Mouse (Mus musculus): ENCODE results near the gene Nop2. TPM values are rescaled to one million over a fixed set of nuclear protein-coding genes. Genes with fewer than 3 reads are reported as not detected.

Nop2 gene
- polyA plus RNA-seq, 1 experiment from 2014 or later, result 58.3 TPM

DNA sequence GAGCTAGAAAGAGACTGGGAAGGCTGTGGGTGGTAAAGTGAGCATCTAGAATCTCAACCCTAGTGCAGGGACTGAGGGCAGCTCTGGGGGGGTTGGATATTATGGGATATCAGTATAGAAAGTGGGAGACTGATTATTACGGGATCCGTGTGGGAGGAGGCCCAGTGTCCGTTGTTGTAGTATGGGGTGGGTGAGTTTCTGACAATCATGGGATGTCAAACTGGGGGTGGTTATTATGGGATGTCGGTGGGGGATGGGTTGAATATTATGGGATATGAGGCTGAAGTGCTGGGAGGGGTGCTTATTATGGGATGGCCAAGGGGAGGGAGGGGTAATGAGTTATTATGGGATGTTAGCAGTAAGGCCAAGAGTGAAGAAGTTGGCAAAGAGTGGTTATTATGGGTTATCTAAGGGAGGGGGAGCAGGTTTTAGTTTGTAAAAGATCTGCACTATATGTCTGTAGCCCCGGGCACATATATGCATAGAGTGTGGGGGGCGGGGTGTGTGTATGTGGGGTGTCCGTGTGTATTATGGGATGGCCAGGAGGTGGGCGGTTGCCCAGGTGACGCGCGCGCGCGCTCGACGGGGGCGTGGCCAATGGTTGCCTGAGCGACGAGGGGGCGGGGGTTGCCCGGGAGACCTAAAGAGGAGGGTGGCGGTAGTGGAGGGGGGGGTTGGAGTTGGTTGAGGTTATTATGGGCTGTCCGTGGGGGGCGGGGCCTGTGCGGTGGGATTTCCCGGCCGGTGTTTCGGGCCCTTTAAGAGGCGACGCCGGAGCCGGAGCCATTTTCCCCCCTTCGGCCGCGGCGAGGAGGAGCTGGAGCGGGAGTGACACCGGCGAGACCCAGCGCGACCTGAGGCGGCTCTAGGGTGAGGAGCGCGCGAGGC is 36.1 kb upstream of the Nop2 start, which contains the start of gene Chd4:
Chd4 (plus strand) TSS at position 591 of the 888 bp plus-strand sequence.
- Histone ChIP-seq H3K4me2 (replicated peaks) (peak within 1 kb of the TSS; percentile 64), H3K27me3 (no peaks in the 10 kb centered on the region), H3K4me3 (replicated peaks) (peak within 1 kb of the TSS; percentile 86), H3K9ac (peak within 1 kb of the TSS; percentile 82), H3K4me1 (peaks cover 40% of the 10 kb centered on the region), H3K36me3 (peaks cover 14% of the 10 kb centered on the region), H3K27ac (replicated peaks) (peak within 1 kb of the TSS; percentile 96), H3K9me3 (replicated peaks) (no peaks in the 10 kb centered on the region)
- peak; percentile 80 for ATAC-seq (ENCODE audit: insufficient number of reproducible peaks, low FRiP score, low TSS enrichment, low read depth)
- 2% methylated on average over 43 of the region's 45 CpGs for WGBS

DNA sequence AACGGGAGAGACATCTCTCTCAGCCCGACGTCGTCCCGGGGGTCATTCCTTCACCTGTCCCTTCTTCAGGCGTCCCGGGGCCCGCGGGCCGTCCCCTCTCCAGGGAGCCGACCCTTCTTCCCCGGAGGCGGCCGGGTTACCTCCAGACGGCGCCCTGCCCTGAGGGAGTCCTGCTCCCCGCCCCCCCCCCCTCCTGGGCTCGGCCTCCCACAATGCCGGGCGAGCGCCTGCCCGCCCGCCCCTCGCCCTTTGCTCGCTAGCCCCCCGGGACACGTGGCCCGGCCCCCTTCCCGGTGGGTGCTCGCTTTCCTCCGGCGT is 35.5 kb upstream of the Nop2 start:
- H3K4me2 ChIP-seq (replicated peaks), result peak overlapping the region; percentile 64
- no peaks in the 10 kb centered on the region for H3K27me3 ChIP-seq
- H3K27ac ChIP-seq (replicated peaks), result peak overlapping the region; percentile 96
- H3K9me3 ChIP-seq (replicated peaks), result no peaks in the 10 kb centered on the region
- H3K4me1 ChIP-seq, result peaks cover 38% of the 10 kb centered on the region
- under 1% methylated on average over 22 of the region's 32 CpGs for WGBS
- H3K4me3 ChIP-seq (replicated peaks), result peak overlapping the region; percentile 86
- peak overlapping the region; percentile 82 for H3K9ac ChIP-seq
- H3K36me3 ChIP-seq, result peaks cover 20% of the 10 kb centered on the region
- peak; percentile 3; the same call in 1 of the 2 replicates for ATAC-seq (ENCODE audit: insufficient number of reproducible peaks, low FRiP score, low TSS enrichment, low read depth)

DNA sequence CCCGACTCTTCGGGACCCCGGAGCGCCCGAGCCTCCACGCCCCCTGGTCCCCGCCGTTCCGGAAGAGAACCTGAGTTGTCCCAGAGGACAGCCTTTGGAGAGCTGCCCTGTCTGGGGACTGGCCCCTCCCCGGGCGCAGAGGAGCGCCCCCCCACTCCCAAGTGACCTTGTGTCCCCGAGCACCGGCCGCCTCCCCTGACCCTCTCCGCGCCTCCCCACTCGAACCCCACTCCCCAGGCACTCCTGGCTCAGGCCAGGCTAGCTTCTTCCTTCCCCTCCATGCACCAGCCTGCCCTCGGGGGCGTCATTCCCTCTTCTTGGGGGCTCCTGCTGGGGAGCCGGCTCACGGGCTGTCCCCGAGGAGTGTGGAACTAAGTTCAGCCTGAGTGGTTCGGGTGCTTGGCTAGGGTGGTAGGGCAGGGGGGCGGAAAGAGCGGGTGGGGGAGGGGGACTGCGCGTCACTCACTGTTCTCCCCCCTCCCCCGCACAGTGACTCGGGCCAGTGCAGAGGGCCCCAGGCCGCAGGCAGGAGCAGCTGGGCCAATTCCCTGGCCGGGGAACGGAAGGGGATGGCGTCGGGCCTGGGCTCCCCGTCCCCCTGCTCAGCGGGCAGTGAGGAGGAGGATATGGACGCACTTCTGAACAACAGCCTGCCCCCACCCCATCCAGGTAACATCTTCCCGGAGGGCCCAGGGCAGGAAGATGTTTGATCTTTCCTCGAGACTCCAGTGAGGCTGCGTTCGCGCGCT is 34.9 kb upstream of the Nop2 start:
- Histone ChIP-seq H3K27me3 (no peaks in the 10 kb centered on the region), H3K4me2 (replicated peaks) (peak overlapping the region; percentile 64), H3K9ac (peak overlapping the region; percentile 82), H3K27ac (replicated peaks) (peak overlapping the region; percentile 96), H3K4me3 (replicated peaks) (peak overlapping the region; percentile 86), H3K36me3 (peaks cover 25% of the 10 kb centered on the region), H3K9me3 (replicated peaks) (no peaks in the 10 kb centered on the region), H3K4me1 (peaks cover 38% of the 10 kb centered on the region)
- WGBS, result under 1% methylated on average over 41 of the region's 44 CpGs
- peak; percentile 36 for ATAC-seq (ENCODE audit: insufficient number of reproducible peaks, low FRiP score, low TSS enrichment, low read depth)

DNA sequence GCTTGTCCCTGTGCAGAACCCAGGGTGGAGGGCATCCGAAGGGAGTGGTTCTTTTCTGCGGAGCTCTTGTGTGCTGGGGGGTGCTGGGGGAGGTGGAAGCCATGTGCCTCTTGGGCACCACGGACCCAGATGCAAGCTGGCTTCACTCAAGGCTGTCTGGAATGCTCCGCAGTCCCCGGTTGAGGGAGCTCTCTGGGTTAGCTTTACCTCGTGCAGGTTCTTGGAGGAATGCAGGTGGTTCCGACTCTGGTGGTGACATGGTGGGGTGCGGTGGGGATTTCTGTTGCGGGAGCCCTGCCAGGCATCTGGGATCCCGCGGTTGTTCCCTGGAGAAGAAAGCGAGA is 34.4 kb upstream of the Nop2 start:
- Histone ChIP-seq H3K27me3 (no peaks in the 10 kb centered on the region), H3K4me1 (peaks cover 38% of the 10 kb centered on the region), H3K9ac (peak overlapping the region; percentile 82), H3K36me3 (peaks cover 30% of the 10 kb centered on the region), H3K9me3 (replicated peaks) (no peaks in the 10 kb centered on the region), H3K4me3 (replicated peaks) (peak overlapping the region; percentile 86), H3K4me2 (replicated peaks) (peak overlapping the region; percentile 64), H3K27ac (replicated peaks) (peak overlapping the region; percentile 96)
- under 1% methylated on average over 12 of the region's 12 CpGs for WGBS
- no peak for ATAC-seq (ENCODE audit: insufficient number of reproducible peaks, low FRiP score, low TSS enrichment, low read depth)

DNA sequence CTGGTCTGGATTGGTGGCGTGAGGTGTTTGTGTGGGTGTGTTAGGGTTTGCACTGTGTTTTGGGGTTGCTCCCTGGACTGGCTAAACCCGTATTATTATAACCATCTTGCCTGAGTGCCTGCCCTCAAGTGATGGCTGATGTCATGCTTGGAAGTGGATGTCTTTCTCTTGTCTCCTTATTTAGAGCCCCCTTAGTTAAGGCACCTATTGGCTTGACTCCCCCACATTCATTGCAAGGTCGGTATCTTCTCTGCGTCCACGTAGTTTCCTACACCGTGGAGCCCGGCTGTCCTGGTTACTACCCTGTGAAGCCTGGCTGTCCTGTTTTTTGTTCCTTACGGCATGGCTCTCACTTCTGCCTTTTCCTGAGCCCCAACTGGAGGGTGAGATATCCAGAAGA is 33.8 kb upstream of the Nop2 start:
- peak overlapping the region; percentile 82 for H3K9ac ChIP-seq
- H3K27ac ChIP-seq (replicated peaks), result peak overlapping the region; percentile 96; the same call in 1 of the 2 replicates
- no peaks in the 10 kb centered on the region for H3K9me3 ChIP-seq (replicated peaks)
- no peak for ATAC-seq (ENCODE audit: insufficient number of reproducible peaks, low FRiP score, low TSS enrichment, low read depth)
- peak overlapping the region; percentile 86 for H3K4me3 ChIP-seq (replicated peaks)
- H3K36me3 ChIP-seq, result peaks cover 37% of the 10 kb centered on the region
- H3K27me3 ChIP-seq, result no peaks in the 10 kb centered on the region
- WGBS, result 52% methylated on average over 8 of the region's 8 CpGs
- H3K4me2 ChIP-seq (replicated peaks), result peak overlapping the region; percentile 64
- peaks cover 38% of the 10 kb centered on the region for H3K4me1 ChIP-seq

DNA sequence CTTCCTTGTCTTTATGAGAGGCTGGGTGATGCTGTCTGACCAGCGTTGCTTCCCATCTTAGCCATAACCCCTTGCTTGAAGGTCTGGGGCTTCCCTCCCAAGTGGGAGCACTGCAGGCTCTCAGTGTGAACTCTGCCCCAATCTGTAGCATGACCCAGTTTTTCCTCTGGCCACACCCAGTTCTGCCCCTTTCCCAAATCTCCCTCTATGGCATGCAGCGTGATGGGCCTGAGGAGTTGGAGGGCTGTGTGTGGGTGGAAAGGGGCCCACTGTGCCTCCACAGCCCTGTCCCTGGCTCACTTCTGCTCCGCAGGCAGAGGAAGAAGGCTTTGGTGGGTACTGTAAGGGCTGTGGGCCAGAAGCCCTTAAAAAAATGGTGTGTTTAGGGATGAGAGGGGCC is 33.2 kb upstream of the Nop2 start:
- Histone ChIP-seq H3K36me3 (peaks cover 40% of the 10 kb centered on the region), H3K27ac (replicated peaks) (peak overlapping the region; percentile 65; the same call in 1 of the 2 replicates), H3K4me2 (replicated peaks) (peak overlapping the region; percentile 64), H3K4me3 (replicated peaks) (peak overlapping the region; percentile 86), H3K27me3 (no peaks in the 10 kb centered on the region), H3K4me1 (peaks cover 38% of the 10 kb centered on the region), H3K9ac (peak overlapping the region; percentile 82; the same call in 1 of the 2 replicates), H3K9me3 (replicated peaks) (no peaks in the 10 kb centered on the region)
- 37% methylated on average over 3 of the region's 3 CpGs for WGBS
- no peak for ATAC-seq (ENCODE audit: insufficient number of reproducible peaks, low FRiP score, low TSS enrichment, low read depth)

DNA sequence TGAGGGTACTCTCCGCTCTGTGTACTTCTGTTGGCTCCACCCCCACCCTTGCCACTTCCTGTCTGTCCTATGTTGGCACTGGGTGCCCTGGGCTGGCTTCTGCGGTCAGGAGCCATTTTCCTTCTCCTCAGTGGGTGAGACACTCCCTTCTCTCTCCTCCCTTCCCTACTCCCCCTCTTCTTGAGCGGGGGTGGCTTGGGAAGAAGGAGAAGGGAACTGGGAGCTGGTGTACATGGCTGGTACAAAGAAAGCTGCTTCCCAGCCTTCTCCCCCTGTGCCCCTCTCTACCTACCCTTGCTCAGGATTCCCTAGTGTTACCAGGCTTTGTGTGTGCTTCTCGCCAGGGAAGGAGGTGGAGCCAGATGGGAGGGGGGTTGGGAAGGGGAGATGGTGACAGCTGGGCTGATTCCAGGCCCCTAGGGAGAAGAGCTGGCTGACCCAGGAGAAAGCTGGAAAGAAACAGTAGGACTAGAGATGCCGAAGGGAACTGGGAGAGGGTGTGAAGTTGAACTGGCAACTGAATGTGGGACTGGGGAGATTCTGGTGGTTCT is 32.2 kb upstream of the Nop2 start:
- peak overlapping the region; percentile 65 for H3K27ac ChIP-seq (replicated peaks)
- no peaks in the 10 kb centered on the region for H3K9me3 ChIP-seq (replicated peaks)

DNA sequence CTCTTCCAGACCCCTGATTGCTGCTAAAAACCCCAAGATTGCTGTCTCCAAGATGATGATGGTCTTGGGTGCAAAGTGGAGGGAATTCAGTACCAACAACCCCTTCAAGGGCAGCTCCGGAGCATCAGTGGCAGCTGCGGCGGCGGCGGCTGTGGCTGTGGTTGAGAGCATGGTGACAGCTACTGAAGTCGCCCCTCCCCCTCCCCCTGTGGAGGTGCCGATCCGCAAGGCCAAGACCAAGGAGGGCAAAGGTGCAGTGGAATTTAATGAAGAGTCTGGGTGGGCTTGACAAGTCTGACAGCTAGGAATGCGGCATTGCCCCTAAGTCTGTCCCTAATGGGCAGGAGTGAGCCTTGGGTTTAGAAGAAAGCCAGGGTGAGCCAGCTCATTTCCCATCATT is 30.3 kb upstream of the Nop2 start:
- no peak overlapping the region for H3K4me3 ChIP-seq (replicated peaks)
- ATAC-seq (ENCODE audit: insufficient number of reproducible peaks, low FRiP score, low TSS enrichment, low read depth), result no peak
- no peak overlapping the region for H3K4me2 ChIP-seq (replicated peaks)
- no peaks in the 10 kb centered on the region for H3K9me3 ChIP-seq (replicated peaks)
- no peak overlapping the region for H3K27ac ChIP-seq (replicated peaks)
- 76% methylated on average over 9 of the region's 9 CpGs for WGBS
- no peak overlapping the region for H3K9ac ChIP-seq
- peaks cover 67% of the 10 kb centered on the region for H3K36me3 ChIP-seq
- peaks cover 33% of the 10 kb centered on the region for H3K4me1 ChIP-seq
- no peaks in the 10 kb centered on the region for H3K27me3 ChIP-seq

More for the DNA sequence above, 32.2 kb upstream of the Nop2 start:
- Histone ChIP-seq H3K4me1 (peaks cover 38% of the 10 kb centered on the region), H3K36me3 (peaks cover 48% of the 10 kb centered on the region), H3K9ac (peak overlapping the region; percentile 10; the same call in 1 of the 2 replicates), H3K27me3 (no peaks in the 10 kb centered on the region), H3K4me3 (replicated peaks) (peak overlapping the region; percentile 86; the same call in 1 of the 2 replicates), H3K4me2 (replicated peaks) (peak overlapping the region; percentile 64)
- WGBS, result 29% methylated on average over 5 of the region's 5 CpGs
- no peak for ATAC-seq (ENCODE audit: insufficient number of reproducible peaks, low FRiP score, low TSS enrichment, low read depth)

DNA sequence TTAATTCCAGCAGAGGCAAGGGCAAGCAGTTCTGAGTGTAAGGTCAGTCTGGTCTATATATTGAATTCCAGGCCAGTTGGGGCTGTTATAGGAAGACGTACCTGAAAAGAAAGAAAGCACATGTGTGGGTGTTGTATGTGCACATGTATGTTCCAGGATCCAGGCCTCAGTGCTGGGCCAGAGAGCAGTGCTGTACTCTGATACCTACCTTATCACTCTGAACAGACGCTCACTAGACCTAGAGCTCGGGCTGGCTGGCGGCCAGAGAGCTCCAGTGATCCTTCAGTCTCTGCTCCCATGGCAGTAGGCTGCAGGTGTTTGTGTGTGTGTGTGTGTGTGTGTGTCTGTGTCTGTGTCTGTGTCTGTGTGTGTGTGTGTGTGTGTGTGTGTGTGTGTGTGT is 27.5 kb upstream of the Nop2 start:
- Histone ChIP-seq H3K27ac (replicated peaks) (no peak overlapping the region), H3K9ac (no peak overlapping the region), H3K9me3 (replicated peaks) (no peaks in the 10 kb centered on the region), H3K4me3 (replicated peaks) (no peak overlapping the region), H3K27me3 (no peaks in the 10 kb centered on the region), H3K36me3 (peaks cover 94% of the 10 kb centered on the region), H3K4me1 (peaks cover 14% of the 10 kb centered on the region), H3K4me2 (replicated peaks) (no peak overlapping the region)
- no peak for ATAC-seq (ENCODE audit: insufficient number of reproducible peaks, low FRiP score, low TSS enrichment, low read depth)
- WGBS, result 91% methylated on average over 4 of the region's 4 CpGs

DNA sequence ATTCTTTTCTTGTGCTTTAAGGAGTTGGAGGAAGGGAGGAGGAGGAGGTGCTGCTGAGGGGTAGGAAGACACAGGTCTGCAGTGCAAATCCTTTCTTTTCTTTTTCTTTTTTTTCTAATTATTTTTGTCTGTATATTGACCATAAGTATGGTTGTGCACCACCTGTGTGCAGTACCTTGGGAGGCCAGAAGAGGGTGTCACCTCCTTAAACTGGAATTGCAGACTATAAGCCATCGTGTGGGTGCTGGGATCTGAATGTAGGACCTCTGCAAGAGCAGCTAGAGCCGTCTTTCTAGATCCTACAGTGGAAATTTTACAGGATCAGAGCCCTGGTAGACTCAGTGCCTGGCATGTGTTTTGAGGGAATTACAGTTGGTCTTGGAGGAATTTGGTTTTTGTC is 24.0 kb upstream of the Nop2 start:
- Histone ChIP-seq H3K27ac (replicated peaks) (no peak overlapping the region), H3K27me3 (no peaks in the 10 kb centered on the region), H3K9ac (no peak overlapping the region), H3K4me2 (replicated peaks) (no peak overlapping the region), H3K9me3 (replicated peaks) (no peaks in the 10 kb centered on the region), H3K4me1 (no peaks in the 10 kb centered on the region), H3K36me3 (peaks cover 95% of the 10 kb centered on the region), H3K4me3 (replicated peaks) (no peak overlapping the region)
- 94% methylated on average over 2 of the region's 2 CpGs for WGBS
- no peak for ATAC-seq (ENCODE audit: insufficient number of reproducible peaks, low FRiP score, low TSS enrichment, low read depth)

DNA sequence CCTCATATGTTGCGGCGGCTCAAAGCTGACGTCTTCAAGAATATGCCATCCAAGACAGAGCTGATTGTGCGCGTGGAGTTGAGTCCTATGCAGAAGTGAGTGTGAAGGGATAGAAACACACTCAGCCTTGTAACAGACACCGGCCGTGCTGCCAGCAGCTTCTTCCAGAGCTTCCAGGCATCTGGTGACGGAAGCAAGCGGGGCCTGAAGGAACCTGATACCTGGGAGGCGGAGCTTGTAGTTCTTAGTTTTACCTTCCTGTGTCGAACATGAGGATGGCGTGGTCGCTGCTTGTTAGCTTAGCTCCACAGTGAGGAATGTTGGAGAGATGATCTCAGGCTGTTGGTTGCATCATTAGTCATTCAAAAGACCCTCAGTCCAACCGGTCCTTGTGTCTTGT is 22.3 kb upstream of the Nop2 start:
- H3K36me3 ChIP-seq, result peaks cover 98% of the 10 kb centered on the region
- 65% methylated on average over 14 of the region's 14 CpGs for WGBS
- no peaks in the 10 kb centered on the region for H3K4me1 ChIP-seq
- H3K9ac ChIP-seq, result no peak overlapping the region
- no peaks in the 10 kb centered on the region for H3K27me3 ChIP-seq
- no peak overlapping the region for H3K4me3 ChIP-seq (replicated peaks)
- ATAC-seq (ENCODE audit: insufficient number of reproducible peaks, low FRiP score, low TSS enrichment, low read depth), result no peak
- no peaks in the 10 kb centered on the region for H3K9me3 ChIP-seq (replicated peaks)
- H3K4me2 ChIP-seq (replicated peaks), result no peak overlapping the region
- no peak overlapping the region for H3K27ac ChIP-seq (replicated peaks)
